Mouse (Mus musculus) forebrain, postnatal 0 days (tissue): ENCODE measurements around the gene Dazap1. TPM values are rescaled to one million over a fixed set of nuclear protein-coding genes. Genes with fewer than 3 reads are reported as not detected.

ENCODE experiments used
- ATAC-seq: fragments of 200-750 bp; cut with Nextera tagmentation; 2 replicates; pipeline ENCODE4 v1.8.0; 2017; ENCODE audit warnings: mild to moderate bottlenecking, moderate library complexity
- DNase-seq: peaks from one replicate; pipeline ENCODE4 v3.0.0-alpha.2; 2015
- H3K27ac ChIP-seq: fragments of 300-500 bp; sonication (generic); 2 replicates; pipeline ENCODE4 v1.5.1; 2014; ENCODE audit warnings: low read depth, mild to moderate bottlenecking, antibody characterized with exemption, low read length, moderate library complexity, mixed read lengths
- H3K27me3 ChIP-seq: fragments of 300-500 bp; sonication (generic); 2 replicates; pipeline ENCODE4 v1.6.1; 2014; ENCODE audit warnings: mild to moderate bottlenecking, low read length, mixed read lengths; ENCODE audit not compliant: insufficient read depth
- H3K36me3 ChIP-seq: fragments of 300-500 bp; sonication (generic); 2 replicates; pipeline ENCODE4 v1.6.1; 2014; ENCODE audit warnings: mild to moderate bottlenecking, moderate library complexity; ENCODE audit not compliant: insufficient read depth
- H3K4me1 ChIP-seq: fragments of 300-500 bp; sonication (generic); 2 replicates; pipeline ENCODE4 v1.6.1; 2014; ENCODE audit warnings: antibody characterized with exemption; ENCODE audit not compliant: insufficient read depth
- H3K4me2 ChIP-seq: fragments of 300-500 bp; sonication (generic); 2 replicates; pipeline ENCODE4 v1.6.1; 2014; ENCODE audit warnings: low read depth, mild to moderate bottlenecking, moderate library complexity
- H3K4me3 ChIP-seq: fragments of 300-500 bp; sonication (generic); 2 replicates; pipeline ENCODE4 v1.5.1; 2014; ENCODE audit warnings: low read depth, low read length, mixed read lengths
- H3K9ac ChIP-seq: fragments of 300-500 bp; sonication (generic); 2 replicates; pipeline ENCODE4 v1.6.1; 2014; ENCODE audit warnings: mild to moderate bottlenecking
- H3K9me3 ChIP-seq: fragments of 300-500 bp; sonication (generic); 2 replicates; pipeline ENCODE4 v1.6.1; 2016; ENCODE audit warnings: low read length
- CTCF ChIP-seq: sonication (generic); IDR thresholded peaks from 2 replicates; pipeline ENCODE4 v1.5.1; 2016; ENCODE audit warnings: antibody characterized with exemption, control low read depth, low read depth
- WGBS: fragments of 180-500 bp; shearing (Covaris S2); extraction: QIAGEN DNeasy Blood & Tissue Kit; methylation state at CpG from one replicate; pipeline ENCODE4 v1.1.7; 2014; 5-methylcytosine and 5-hydroxymethylcytosine counted together
- polyA plus RNA-seq: library from polyadenylated mRNA; unstranded; fragments of >200 nt; fragmentation: Nextera tagmentation; extraction: Ambion mirVana; gene quantifications from 2 replicates; pipeline ENCODE4 v1.2.1, GENCODE M21; 2015
- total RNA-seq: library from RNA; depleted of rRNA; stranded (reverse); fragments of >200 nt; gene quantifications from 2 replicates; pipeline ENCODE4 v1.2.3, GENCODE M21; 2014

The Dazap1 gene
- total and polyA plus RNA-seq, 2 experiments from 2014 or later, result 42.4 to 122 TPM

DNA sequence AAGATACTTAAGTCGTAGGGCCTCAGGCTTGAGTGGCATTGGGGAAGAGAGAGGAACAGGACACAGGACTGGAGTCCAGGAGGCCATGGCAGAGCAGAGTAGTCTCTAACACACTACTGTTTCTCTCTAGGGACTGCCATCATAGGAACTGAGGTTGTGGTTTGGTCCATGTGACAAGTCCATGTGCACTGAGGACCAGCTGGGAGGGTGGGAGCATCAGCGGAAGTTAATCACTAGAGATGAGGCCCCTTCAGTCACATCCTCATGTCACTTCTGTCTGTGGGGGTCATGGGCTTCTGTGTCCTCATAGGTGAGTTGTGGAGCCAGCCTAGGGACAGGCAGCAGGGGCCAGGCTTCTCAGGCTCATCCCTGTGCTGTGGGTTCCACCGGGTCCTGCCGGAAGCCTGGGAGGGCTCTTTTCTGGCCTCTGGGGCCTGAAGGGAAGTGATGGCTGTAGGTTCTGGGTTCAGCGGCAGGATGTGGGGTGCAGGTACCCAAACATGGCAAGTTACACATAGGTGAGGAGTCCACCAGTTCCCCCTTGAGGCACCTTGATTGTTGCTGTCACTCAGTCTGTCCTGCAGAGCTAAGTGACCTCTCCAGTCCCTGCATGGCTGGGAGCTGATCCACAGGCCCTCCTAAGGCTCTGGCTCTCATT is 10.0 kb downstream of the Dazap1 start:
- Histone ChIP-seq H3K27ac (no peak overlapping the region), H3K9ac (no peak overlapping the region), H3K9me3 (no peaks in the 10 kb centered on the region), H3K27me3 (no peaks in the 10 kb centered on the region), H3K4me1 (peaks cover 15% of the 10 kb centered on the region), H3K4me3 (no peak overlapping the region), H3K4me2 (no peak overlapping the region), H3K36me3 (peaks cover 12% of the 10 kb centered on the region; the same call in 1 of the 2 replicates)
- ATAC-seq, result no peak
- TF ChIP-seq CTCF, result no peak
- DNase-seq, result no peak
- WGBS, result 90% methylated on average over 5 of the region's 5 CpGs

DNA sequence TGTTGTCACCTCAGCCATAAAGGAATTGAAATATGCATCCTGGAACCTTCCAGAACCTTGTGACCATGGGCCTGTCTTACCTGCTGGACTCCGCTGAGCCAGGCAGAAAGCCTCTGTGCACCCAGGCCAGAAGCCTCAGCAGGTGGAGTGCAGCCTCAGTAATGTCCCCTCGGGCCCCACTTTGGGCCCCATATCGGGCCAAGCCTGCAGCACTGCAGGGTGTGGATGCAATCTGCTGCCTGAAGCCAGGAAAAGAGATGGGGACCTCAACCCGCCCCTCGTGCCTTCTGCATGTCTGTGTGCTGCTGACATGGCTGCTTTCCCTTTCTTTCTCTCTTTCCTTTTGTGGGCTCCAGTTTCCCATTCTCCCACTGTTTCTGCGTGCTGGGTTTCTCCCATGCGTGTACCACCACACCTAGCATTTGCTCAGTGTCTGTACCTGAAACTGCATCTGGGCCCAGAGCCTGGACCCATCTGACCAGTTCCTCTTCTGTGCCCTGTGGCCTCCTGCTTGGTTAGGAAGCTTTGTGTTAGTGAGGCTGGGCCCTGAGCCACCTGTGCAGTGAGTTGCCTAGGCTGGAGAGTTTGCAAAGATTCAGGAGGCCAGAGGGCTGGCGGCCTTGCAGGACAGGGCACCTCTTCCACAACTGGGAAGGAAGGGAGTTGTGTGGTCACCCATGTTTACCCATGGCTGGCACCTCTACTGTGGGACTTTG is 10.7 kb downstream of the Dazap1 start:
- peaks cover 9% of the 10 kb centered on the region for H3K4me1 ChIP-seq
- H3K9me3 ChIP-seq, result no peaks in the 10 kb centered on the region
- H3K27me3 ChIP-seq, result no peaks in the 10 kb centered on the region
- no peak overlapping the region for H3K9ac ChIP-seq
- no peak overlapping the region for H3K4me2 ChIP-seq
- no peak overlapping the region for H3K27ac ChIP-seq
- no peak for DNase-seq
- H3K36me3 ChIP-seq, result peaks cover 14% of the 10 kb centered on the region
- no peak overlapping the region for H3K4me3 ChIP-seq
- WGBS, result 90% methylated on average over 8 of the region's 8 CpGs
- no peak for ATAC-seq
- no peak for TF ChIP-seq CTCF

DNA sequence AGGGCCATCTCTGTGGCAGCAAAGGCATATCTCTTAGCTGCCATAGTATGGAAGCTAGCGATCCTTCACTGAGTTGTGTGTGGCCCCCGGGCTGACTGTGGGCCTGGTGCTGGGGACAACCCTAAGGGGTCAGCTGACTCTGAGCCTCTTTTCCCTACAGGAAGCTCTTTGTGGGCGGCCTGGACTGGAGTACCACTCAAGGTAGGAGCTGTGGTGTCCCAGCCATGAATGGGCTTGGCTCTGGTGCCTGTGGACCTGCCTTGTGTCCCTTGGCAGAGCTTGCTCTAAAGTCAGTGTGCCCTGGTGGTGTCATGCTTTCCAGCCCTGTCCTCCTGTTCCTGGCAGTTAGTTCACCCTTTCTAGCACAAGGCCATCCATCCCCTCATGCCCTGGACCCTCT is 12.6 kb downstream of the Dazap1 start:
- TF ChIP-seq CTCF, result no peak
- no peaks in the 10 kb centered on the region for H3K27me3 ChIP-seq
- H3K4me1 ChIP-seq, result no peaks in the 10 kb centered on the region
- H3K9ac ChIP-seq, result no peak overlapping the region
- ATAC-seq (no peak), DNase-seq (no peak)
- H3K4me2 ChIP-seq, result no peak overlapping the region
- H3K36me3 ChIP-seq, result peaks cover 33% of the 10 kb centered on the region
- H3K9me3 ChIP-seq, result no peaks in the 10 kb centered on the region
- WGBS, result 87% methylated on average over 3 of the region's 3 CpGs
- no peak overlapping the region for H3K27ac ChIP-seq
- no peak overlapping the region for H3K4me3 ChIP-seq

DNA sequence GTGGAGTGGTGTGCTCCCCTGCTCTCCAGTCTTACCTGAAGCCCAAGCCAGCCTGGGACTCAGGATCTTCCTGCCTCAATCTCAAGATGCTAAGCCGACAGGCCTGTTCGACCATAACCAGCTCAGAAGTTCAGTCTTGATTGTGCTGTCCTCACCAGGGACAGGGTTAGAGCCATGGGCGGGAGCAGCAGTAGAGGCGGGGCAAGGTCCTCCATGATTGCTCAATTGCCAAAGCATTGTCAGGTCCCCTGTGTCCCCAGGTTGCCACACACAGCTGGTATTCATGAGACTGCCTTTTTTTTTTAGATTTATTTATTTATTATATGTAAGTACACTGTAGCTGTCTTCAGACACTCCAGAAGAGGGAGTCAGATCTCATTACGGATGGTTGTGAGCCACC is 15.0 kb downstream of the Dazap1 start:
- no peak overlapping the region for H3K4me3 ChIP-seq
- 91% methylated on average over 5 of the region's 5 CpGs for WGBS
- H3K9ac ChIP-seq, result no peak overlapping the region
- TF ChIP-seq CTCF, result no peak
- no peak for DNase-seq
- no peaks in the 10 kb centered on the region for H3K4me1 ChIP-seq
- peaks cover 55% of the 10 kb centered on the region for H3K36me3 ChIP-seq
- H3K4me2 ChIP-seq, result no peak overlapping the region
- no peaks in the 10 kb centered on the region for H3K27me3 ChIP-seq
- no peak for ATAC-seq
- no peaks in the 10 kb centered on the region for H3K9me3 ChIP-seq
- H3K27ac ChIP-seq, result no peak overlapping the region

DNA sequence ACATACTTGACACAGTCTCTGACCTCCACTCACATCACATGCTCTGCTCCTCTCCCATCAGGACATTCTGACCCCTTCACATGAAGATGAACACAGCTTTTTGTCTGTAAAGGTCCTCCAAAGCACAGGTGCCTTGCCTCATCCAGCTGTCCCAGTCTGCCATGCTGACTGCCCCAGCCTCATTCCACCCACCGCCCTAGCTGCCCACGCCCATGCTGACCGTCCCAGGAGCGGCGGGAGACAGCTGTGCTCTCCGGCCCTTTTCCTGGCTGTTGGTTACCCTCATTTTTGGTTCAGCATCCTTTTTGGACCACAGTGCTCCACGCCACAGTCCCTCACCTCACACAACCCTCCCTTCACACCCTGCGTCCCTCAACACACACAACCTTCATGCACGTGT is 17.1 kb downstream of the Dazap1 start:
- Histone ChIP-seq H3K36me3 (peaks cover 73% of the 10 kb centered on the region), H3K4me1 (no peaks in the 10 kb centered on the region), H3K4me2 (no peak overlapping the region), H3K4me3 (no peak overlapping the region), H3K9ac (no peak overlapping the region), H3K27ac (no peak overlapping the region), H3K9me3 (no peaks in the 10 kb centered on the region), H3K27me3 (no peaks in the 10 kb centered on the region)
- DNase-seq, result no peak
- 93% methylated on average over 9 of the region's 9 CpGs for WGBS
- ATAC-seq, result no peak
- TF ChIP-seq CTCF, result no peak

DNA sequence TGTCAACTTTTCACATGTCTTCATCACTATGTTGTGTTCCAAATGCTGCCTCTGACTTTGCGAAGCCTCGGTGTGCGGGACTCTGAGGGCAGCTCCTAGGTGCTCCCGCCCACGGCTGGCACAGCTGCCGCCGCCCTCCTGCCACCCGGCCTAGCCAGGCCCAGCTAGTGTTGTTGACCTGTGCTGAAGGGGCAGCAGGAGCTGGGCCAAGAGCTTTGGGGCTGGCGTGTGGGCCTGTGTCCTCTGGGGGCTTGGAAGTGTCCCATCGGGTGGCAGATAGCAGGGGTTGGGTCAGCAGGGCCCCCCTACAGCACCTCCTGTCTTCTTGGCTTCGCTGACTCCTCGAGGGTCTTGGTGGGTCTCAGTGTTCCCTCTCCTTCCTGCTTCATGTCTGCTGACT is 18.0 kb downstream of the Dazap1 start:
- WGBS, result 92% methylated on average over 12 of the region's 12 CpGs

DNA sequence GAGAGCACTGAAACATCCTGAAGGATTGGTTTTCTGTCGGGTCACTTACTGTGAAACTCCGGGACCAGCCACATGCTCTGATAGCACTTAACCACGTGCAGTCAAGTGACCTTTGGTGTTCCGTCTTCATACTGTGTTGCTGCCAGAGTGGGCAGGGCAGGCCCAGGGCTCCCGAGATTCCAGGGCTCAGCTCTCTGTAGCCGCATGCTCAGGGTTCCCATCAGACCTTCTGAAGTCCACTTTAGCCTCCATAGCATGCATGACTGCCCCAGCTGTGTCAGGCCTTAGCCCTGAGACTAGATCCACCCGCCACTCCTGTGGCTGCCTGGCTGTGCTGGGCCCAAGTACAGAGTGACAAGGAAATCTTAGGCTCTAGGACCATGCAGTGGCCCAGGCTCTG is 20.0 kb downstream of the Dazap1 start:
- ATAC-seq (no peak), DNase-seq (no peak)
- no peak overlapping the region for H3K9ac ChIP-seq
- peaks cover 88% of the 10 kb centered on the region for H3K36me3 ChIP-seq
- H3K4me2 ChIP-seq, result no peak overlapping the region
- no peaks in the 10 kb centered on the region for H3K4me1 ChIP-seq
- H3K27ac ChIP-seq, result no peak overlapping the region
- H3K4me3 ChIP-seq, result no peak overlapping the region
- no peaks in the 10 kb centered on the region for H3K9me3 ChIP-seq
- TF ChIP-seq CTCF, result no peak
- WGBS, result 89% methylated on average over 7 of the region's 7 CpGs
- no peaks in the 10 kb centered on the region for H3K27me3 ChIP-seq

More for the DNA sequence above, 18.0 kb downstream of the Dazap1 start:
- DNase-seq (no peak), ATAC-seq (no peak)
- Histone ChIP-seq H3K27me3 (no peaks in the 10 kb centered on the region), H3K4me2 (no peak overlapping the region), H3K4me1 (no peaks in the 10 kb centered on the region), H3K36me3 (peaks cover 82% of the 10 kb centered on the region), H3K4me3 (no peak overlapping the region), H3K9me3 (no peaks in the 10 kb centered on the region), H3K27ac (no peak overlapping the region), H3K9ac (no peak overlapping the region)
- no peak for TF ChIP-seq CTCF
